Mouse (Mus musculus) left cerebral cortex, adult 8-10 months (tissue): Measurements from ENCODE around the gene Dmrtc2. TPM values are rescaled to one million over a fixed set of nuclear protein-coding genes. Genes with fewer than 3 reads are reported as not detected.

Experiments used
- DNase-seq, 2 experiments: peaks; one replicate each; pipeline ENCODE4 v3.0.0; 2022; ENCODE audit warnings: low spot score in 2 of 2
- total RNA-seq, 4 experiments: library from RNA; stranded (reverse); gene quantifications; 2 replicates each; pipeline ENCODE4 v1.2.4; 2022

Gene Dmrtc2
- total RNA-seq, 4 experiments from 2014 or later = not detected

- no peak for DNase-seq
Measured at GRCm38 (mm10) chr7:24901842-24902241, 32.0 kb downstream of the Dmrtc2 start.

- DNase-seq = no peak
Measured at GRCm38 (mm10) chr7:24902264-24902629, 32.4 kb downstream of the Dmrtc2 start.

- DNase-seq = no peak
Measured at GRCm38 (mm10) chr7:24902630-24903443, 33.0 kb downstream of the Dmrtc2 start, which contains the start of gene Arhgef1. Gene Arhgef1 (plus strand): TSS chr7:24902912.

GRCm38 (mm10) chr7:24903444-24903825 is 33.6 kb downstream of the Dmrtc2 start:
- DNase-seq = no peak

- peak; percentile 73 to 97 for DNase-seq
Measured at GRCm38 (mm10) chr7:24904070-24904483, 34.2 kb downstream of the Dmrtc2 start.

- DNase-seq = no peak
Measured at GRCm38 (mm10) chr7:24904936-24905335, 35.1 kb downstream of the Dmrtc2 start.

GRCm38 (mm10) chr7:24906551-24906950 is 36.7 kb downstream of the Dmrtc2 start:
- no peak for DNase-seq

GRCm38 (mm10) chr7:24907211-24907748 is 37.4 kb downstream of the Dmrtc2 start:
- no peak for DNase-seq

GRCm38 (mm10) chr7:24912480-24912879 is 42.6 kb downstream of the Dmrtc2 start:
- DNase-seq = no peak

GRCm38 (mm10) chr7:24918763-24919323 is 49.0 kb downstream of the Dmrtc2 start:
- DNase-seq = no peak

GRCm38 (mm10) chr7:24919728-24920127 is 49.9 kb downstream of the Dmrtc2 start:
- DNase-seq = no peak

Other genes starting within 250 kb of the Dmrtc2 start
- 1 to 10 TPM in 1 of 4 experiments, under 1 TPM in 3; 0.44 to 1.3 (median 0.63) TPM for gene Lypd3, start 233.5 kb upstream of the Dmrtc2 start, total RNA-seq
- not detected for gene Tex101, start 193.4 kb upstream of the Dmrtc2 start, total RNA-seq
- gene BC049730, start 160.8 kb upstream of the Dmrtc2 start, total RNA-seq = not detected
- not detected for gene Gm4763, start 143.1 kb upstream of the Dmrtc2 start, total RNA-seq
- gene Cd177, start 109.7 kb upstream of the Dmrtc2 start, total RNA-seq = not detected
- gene Ceacam10, start 92.9 kb upstream of the Dmrtc2 start, total RNA-seq = not detected
- gene Gm9844, start 7.8 kb upstream of the Dmrtc2 start, total RNA-seq = not detected
- not detected for gene Lypd4, start 116 bp upstream of the Dmrtc2 start, total RNA-seq
- gene Rps19, start 14.3 kb downstream of the Dmrtc2 start, total RNA-seq = 100 to 1,000 TPM; 577 to 601 (median 592) TPM
- gene Cd79a, start 27.3 kb downstream of the Dmrtc2 start, total RNA-seq = under 1 TPM; 0.33 to 0.74 (median 0.53) TPM
- 10 to 100 TPM; 56.3 to 90.8 (median 74.6) TPM for gene Arhgef1, start 32.9 kb downstream of the Dmrtc2 start, total RNA-seq
- not detected for gene Gm4881, start 74.4 kb downstream of the Dmrtc2 start, total RNA-seq
- 100 to 1,000 TPM; 322 to 333 (median 326) TPM for gene Rabac1, start 102.7 kb downstream of the Dmrtc2 start, total RNA-seq
- gene Atp1a3, start 135.9 kb downstream of the Dmrtc2 start, total RNA-seq = 1,000 to 10,000 TPM; 1,859 to 2,026 (median 1,901) TPM
- 100 to 1,000 TPM; 201 to 224 (median 207) TPM for gene Grik5, start 202.3 kb downstream of the Dmrtc2 start, total RNA-seq
- gene Zfp574, start 202.5 kb downstream of the Dmrtc2 start, total RNA-seq = 10 to 100 TPM; 36.8 to 40.0 (median 37.1) TPM